Mouse (Mus musculus): ENCODE results near the gene Pxylp1.

DNA sequence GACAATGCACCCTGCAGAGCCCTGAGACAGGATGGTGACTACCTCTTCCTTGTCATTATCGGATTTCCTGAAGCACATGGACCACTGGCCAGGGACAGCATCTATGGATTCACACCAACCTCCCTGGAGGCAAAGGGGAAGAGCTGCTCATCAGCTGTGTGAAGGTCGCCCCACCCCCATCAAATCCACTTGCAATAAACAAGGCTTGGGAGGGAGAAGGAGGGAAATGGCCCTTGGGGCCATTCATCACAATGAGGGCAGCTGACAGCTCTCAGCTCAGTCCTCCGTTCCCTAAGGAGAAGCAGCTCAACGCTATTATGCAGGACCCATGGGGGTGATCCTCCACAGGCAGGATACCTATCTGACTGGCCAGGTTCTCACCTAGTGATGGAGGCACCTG lies 14.0 kb downstream of the Pxylp1 start:
- no peak for TF ChIP-seq POLR2A (IDR thresholded peaks at IDR 0.05; ENCODE audit: borderline replicate concordance, control insufficient read depth, low read depth, low read length)
- TF ChIP-seq CTCF (IDR thresholded peaks at IDR 0.05; ENCODE audit: control insufficient read depth, insufficient read depth, low read length), result no peak

Measured in bone marrow, adult 2 months (tissue).